Mouse (Mus musculus): ENCODE data around the gene Cacna1h. TPM values are rescaled to one million over a fixed set of nuclear protein-coding genes. Genes with fewer than 3 reads are reported as not detected.
A peak's percentile ranks its signal among the peaks of the same experiment; 100 is the strongest.

Cacna1h gene
- 2.1 and 3.6 TPM in 2 replicates for polyA plus RNA-seq (2016; fragmentation: Nextera tagmentation; extraction: Ambion mirVana)

- peaks cover 52% of the 10 kb centered on the region for H3K4me1 ChIP-seq
- no peaks in the 10 kb centered on the region for H3K36me3 ChIP-seq
- H3K27me3 ChIP-seq (ENCODE audit: low read depth, poor library complexity, severe bottlenecking) = peaks cover 80% of the 10 kb centered on the region
- WGBS = under 1% methylated on average over 90 of the region's 103 CpGs
- H3K4me3 ChIP-seq = peak within 1 kb of the TSS; percentile 82
- DNase-seq (ENCODE audit: low spot score) = peak; percentile 80
- peak within 1 kb of the TSS; percentile 89 for H3K27ac ChIP-seq (replicated peaks)
- no peaks in the 10 kb centered on the region for H3K9me3 ChIP-seq (replicated peaks)
Observed at GRCm38 (mm10) chr17:25433617-25434606, at the start of gene Cacna1h. TSS of gene Cacna1h (minus strand) at chr17:25433783.

GRCm38 (mm10) chr17:25482092-25482491 is 48.5 kb upstream of the Cacna1h start:
- no peak overlapping the region for H3K27ac ChIP-seq (replicated peaks)
- no peak overlapping the region for H3K4me3 ChIP-seq
- H3K36me3 ChIP-seq = no peaks in the 10 kb centered on the region
- peaks cover 9% of the 10 kb centered on the region for H3K4me1 ChIP-seq
- no peaks in the 10 kb centered on the region for H3K9me3 ChIP-seq (replicated peaks)
- no peak for DNase-seq (ENCODE audit: low spot score)
- WGBS = 91% methylated on average over 6 of the region's 6 CpGs
- peaks cover 33% of the 10 kb centered on the region for H3K27me3 ChIP-seq (ENCODE audit: low read depth, poor library complexity, severe bottlenecking)

GRCm38 (mm10) chr17:25480820-25481219 is 47.2 kb upstream of the Cacna1h start:
- Histone ChIP-seq H3K36me3 (no peaks in the 10 kb centered on the region), H3K27ac (replicated peaks) (no peak overlapping the region), H3K9me3 (replicated peaks) (no peaks in the 10 kb centered on the region), H3K27me3 (ENCODE audit: low read depth, poor library complexity, severe bottlenecking) (peaks cover 42% of the 10 kb centered on the region), H3K4me3 (no peak overlapping the region), H3K4me1 (peaks cover 19% of the 10 kb centered on the region)
- no peak for DNase-seq (ENCODE audit: low spot score)
- WGBS = 73% methylated on average over 4 of the region's 4 CpGs

GRCm38 (mm10) chr17:25480152-25480551 is 46.6 kb upstream of the Cacna1h start:
- Histone ChIP-seq H3K27me3 (ENCODE audit: low read depth, poor library complexity, severe bottlenecking) (peaks cover 49% of the 10 kb centered on the region), H3K4me3 (no peak overlapping the region), H3K4me1 (peaks cover 19% of the 10 kb centered on the region), H3K27ac (replicated peaks) (no peak overlapping the region), H3K36me3 (no peaks in the 10 kb centered on the region), H3K9me3 (replicated peaks) (no peaks in the 10 kb centered on the region)
- WGBS = 52% methylated on average over 8 of the region's 8 CpGs
- no peak for DNase-seq (ENCODE audit: low spot score)

GRCm38 (mm10) chr17:25475946-25476744 is 42.6 kb upstream of the Cacna1h start:
- no peak overlapping the region for H3K27ac ChIP-seq (replicated peaks)
- H3K9me3 ChIP-seq (replicated peaks) = no peaks in the 10 kb centered on the region
- 43% methylated on average over 19 of the region's 19 CpGs for WGBS
- peaks cover 85% of the 10 kb centered on the region for H3K27me3 ChIP-seq (ENCODE audit: low read depth, poor library complexity, severe bottlenecking)
- no peak overlapping the region for H3K4me3 ChIP-seq
- no peaks in the 10 kb centered on the region for H3K36me3 ChIP-seq
- peak; percentile 66 for DNase-seq (ENCODE audit: low spot score)
- H3K4me1 ChIP-seq = peaks cover 38% of the 10 kb centered on the region

- H3K27ac ChIP-seq (replicated peaks) = no peak overlapping the region
- H3K4me1 ChIP-seq = peaks cover 36% of the 10 kb centered on the region
- 2% methylated on average over 38 of the region's 38 CpGs for WGBS
- peak; percentile 72 for DNase-seq (ENCODE audit: low spot score)
- H3K4me3 ChIP-seq = peak overlapping the region; percentile 53
- H3K9me3 ChIP-seq (replicated peaks) = no peaks in the 10 kb centered on the region
- H3K27me3 ChIP-seq (ENCODE audit: low read depth, poor library complexity, severe bottlenecking) = peaks cover 80% of the 10 kb centered on the region
- H3K36me3 ChIP-seq = no peaks in the 10 kb centered on the region
Observed at GRCm38 (mm10) chr17:25474330-25475077, 40.9 kb upstream of the Cacna1h start.

- DNase-seq (ENCODE audit: low spot score) = no peak
- H3K36me3 ChIP-seq = no peaks in the 10 kb centered on the region
- H3K4me3 ChIP-seq = no peak overlapping the region
- whole genome bisulfite sequencing = 61% methylated on average over 14 of the region's 14 CpGs
- H3K27ac ChIP-seq (replicated peaks) = no peak overlapping the region
- H3K27me3 ChIP-seq (ENCODE audit: low read depth, poor library complexity, severe bottlenecking) = peaks cover 61% of the 10 kb centered on the region
- H3K9me3 ChIP-seq (replicated peaks) = no peaks in the 10 kb centered on the region
- H3K4me1 ChIP-seq = peaks cover 36% of the 10 kb centered on the region
Observed at GRCm38 (mm10) chr17:25472044-25472443, 38.5 kb upstream of the Cacna1h start.

GRCm38 (mm10) chr17:25471418-25471817 is 37.8 kb upstream of the Cacna1h start:
- Histone ChIP-seq H3K9me3 (replicated peaks) (no peaks in the 10 kb centered on the region), H3K4me1 (peaks cover 31% of the 10 kb centered on the region), H3K36me3 (no peaks in the 10 kb centered on the region), H3K27me3 (ENCODE audit: low read depth, poor library complexity, severe bottlenecking) (peaks cover 55% of the 10 kb centered on the region), H3K4me3 (peak overlapping the region; percentile 16; the same call in 1 of the 2 replicates), H3K27ac (replicated peaks) (no peak overlapping the region)
- DNase-seq (ENCODE audit: low spot score) = peak; percentile 31
- 48% methylated on average over 8 of the region's 8 CpGs for WGBS

GRCm38 (mm10) chr17:25469798-25470197 is 36.2 kb upstream of the Cacna1h start:
- peak; percentile 71 for DNase-seq (ENCODE audit: low spot score)
- peaks cover 42% of the 10 kb centered on the region for H3K27me3 ChIP-seq (ENCODE audit: low read depth, poor library complexity, severe bottlenecking)
- 29% methylated on average over 8 of the region's 8 CpGs for WGBS
- no peaks in the 10 kb centered on the region for H3K36me3 ChIP-seq
- H3K27ac ChIP-seq (replicated peaks) = no peak overlapping the region
- H3K4me1 ChIP-seq = peaks cover 24% of the 10 kb centered on the region
- H3K4me3 ChIP-seq = no peak overlapping the region
- no peaks in the 10 kb centered on the region for H3K9me3 ChIP-seq (replicated peaks)

GRCm38 (mm10) chr17:25468301-25468700 is 34.7 kb upstream of the Cacna1h start:
- Histone ChIP-seq H3K27ac (replicated peaks) (no peak overlapping the region), H3K36me3 (no peaks in the 10 kb centered on the region), H3K4me1 (peaks cover 20% of the 10 kb centered on the region), H3K9me3 (replicated peaks) (no peaks in the 10 kb centered on the region), H3K27me3 (ENCODE audit: low read depth, poor library complexity, severe bottlenecking) (peaks cover 27% of the 10 kb centered on the region), H3K4me3 (no peak overlapping the region)
- WGBS = 78% methylated on average over 6 of the region's 6 CpGs
- no peak for DNase-seq (ENCODE audit: low spot score)

- Histone ChIP-seq H3K9me3 (replicated peaks) (no peaks in the 10 kb centered on the region), H3K36me3 (no peaks in the 10 kb centered on the region), H3K4me1 (peaks cover 23% of the 10 kb centered on the region), H3K4me3 (no peak overlapping the region), H3K27me3 (ENCODE audit: low read depth, poor library complexity, severe bottlenecking) (peaks cover 22% of the 10 kb centered on the region), H3K27ac (replicated peaks) (no peak overlapping the region)
- DNase-seq (ENCODE audit: low spot score) = no peak
- WGBS = 79% methylated on average over 6 of the region's 6 CpGs
Observed at GRCm38 (mm10) chr17:25467781-25468180, 34.2 kb upstream of the Cacna1h start.

- no peak for DNase-seq (ENCODE audit: low spot score)
- Histone ChIP-seq H3K36me3 (no peaks in the 10 kb centered on the region), H3K27me3 (ENCODE audit: low read depth, poor library complexity, severe bottlenecking) (peaks cover 8% of the 10 kb centered on the region; the same call in 1 of the 2 replicates), H3K9me3 (replicated peaks) (no peaks in the 10 kb centered on the region), H3K4me1 (peaks cover 25% of the 10 kb centered on the region), H3K27ac (replicated peaks) (no peak overlapping the region), H3K4me3 (no peak overlapping the region)
- 84% methylated on average over 2 of the region's 2 CpGs for WGBS
Observed at GRCm38 (mm10) chr17:25466257-25466656, 32.7 kb upstream of the Cacna1h start.
